Mouse (Mus musculus): ENCODE measurements around the gene Thrsp. TPM values are rescaled to one million over a fixed set of nuclear protein-coding genes. Genes with fewer than 3 reads are reported as not detected.

Thrsp gene
- total RNA-seq, 4 experiments from 2014 or later = 69.8 to 491 (median 335) TPM

DNA sequence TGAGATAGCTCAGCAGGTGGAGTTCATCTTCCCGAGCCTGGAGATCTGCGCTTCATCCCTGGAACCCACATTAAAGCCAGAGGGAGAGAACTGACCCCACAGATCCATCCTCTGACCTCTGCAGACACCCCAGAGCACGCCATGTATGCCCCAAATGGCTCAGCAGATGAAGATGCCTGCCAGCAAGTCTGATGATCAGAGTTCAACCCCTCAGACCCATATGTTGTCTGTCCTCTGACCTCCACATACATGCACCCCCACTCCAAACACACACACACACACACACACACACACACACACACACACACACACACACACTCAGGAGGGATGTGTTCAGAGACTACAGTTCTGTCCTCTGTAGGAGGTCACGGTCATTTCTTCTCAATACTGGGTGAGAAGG lies 1.1 kb downstream of the Thrsp start:
- DNase-seq = no peak

DNA sequence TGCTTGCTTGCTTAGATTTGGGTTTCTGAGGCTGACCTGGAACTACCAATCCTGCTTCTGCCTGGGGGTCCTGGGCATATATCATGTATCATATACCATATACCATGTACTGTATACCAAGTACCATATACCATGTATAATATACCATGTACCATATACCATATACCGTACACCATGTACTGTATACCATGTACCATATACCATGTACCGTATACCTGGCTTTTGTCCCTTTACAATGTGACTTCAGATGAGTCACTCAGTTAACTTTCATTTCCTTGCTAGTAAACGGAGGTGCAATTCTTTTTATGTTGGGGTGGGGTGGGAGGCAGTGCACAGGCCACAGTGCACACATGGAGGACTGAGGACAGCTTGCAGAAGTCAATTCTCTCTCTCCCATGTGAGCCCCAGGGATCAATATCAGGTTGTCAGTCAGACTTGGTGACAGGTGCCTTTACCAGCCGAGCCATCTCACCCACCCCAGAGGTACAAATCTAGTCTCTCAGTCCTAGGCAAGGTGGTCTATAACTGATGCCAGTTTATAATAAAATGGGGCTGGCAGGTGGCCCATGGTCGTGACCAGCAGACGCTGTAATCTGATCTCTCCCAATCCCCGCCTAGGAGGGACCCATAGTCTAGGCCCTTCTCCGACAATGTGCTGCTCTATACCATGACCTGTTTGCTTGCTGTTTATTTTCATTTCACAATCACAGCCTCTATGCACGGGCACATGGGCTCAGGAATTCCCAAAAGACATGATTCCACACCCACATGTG lies 2.4 kb downstream of the Thrsp start:
- DNase-seq = no peak

GRCm38 (mm10) chr7:97414426-97414825 lies 3.1 kb downstream of the Thrsp start:
- peak; percentile 57 for DNase-seq

DNA sequence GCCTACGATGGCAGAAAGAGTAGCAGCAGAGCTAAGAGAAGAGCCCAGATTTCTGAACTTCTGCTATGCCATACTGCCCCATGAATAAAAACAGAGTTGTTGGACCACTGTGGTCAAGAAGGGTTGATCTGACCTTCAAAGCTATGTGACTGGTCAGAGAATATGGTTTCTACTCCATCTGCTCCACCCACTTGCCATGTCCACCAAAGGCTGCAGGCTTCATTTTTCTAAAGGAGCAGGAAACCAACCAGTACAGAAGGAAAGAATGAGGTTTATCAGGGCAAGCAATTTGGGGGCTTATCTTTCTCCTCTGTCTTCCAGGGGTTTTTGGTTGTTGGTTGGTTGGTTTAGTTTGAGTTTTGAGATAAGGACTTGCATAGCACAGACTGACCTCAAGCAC lies 3.5 kb downstream of the Thrsp start:
- no peak for DNase-seq

DNA sequence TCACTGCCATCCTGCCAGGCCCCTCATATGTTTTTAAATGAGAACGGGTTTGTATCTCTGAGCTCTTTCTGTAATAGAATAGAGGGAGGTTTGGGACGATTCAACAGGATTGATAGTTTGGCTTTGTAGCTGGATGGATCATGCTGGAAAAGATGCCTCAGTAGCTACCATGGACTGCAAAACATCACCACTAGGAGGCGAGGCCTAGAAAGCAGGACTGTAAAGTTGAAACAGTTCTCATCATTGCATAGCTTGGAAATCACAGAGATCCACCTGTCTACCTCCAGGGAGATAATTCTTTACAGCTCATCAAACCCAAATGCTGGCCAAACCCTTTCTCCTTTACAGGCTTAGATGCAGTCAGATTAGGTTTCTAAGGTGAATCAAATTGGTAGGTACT lies 6.0 kb downstream of the Thrsp start:
- DNase-seq = no peak

DNA sequence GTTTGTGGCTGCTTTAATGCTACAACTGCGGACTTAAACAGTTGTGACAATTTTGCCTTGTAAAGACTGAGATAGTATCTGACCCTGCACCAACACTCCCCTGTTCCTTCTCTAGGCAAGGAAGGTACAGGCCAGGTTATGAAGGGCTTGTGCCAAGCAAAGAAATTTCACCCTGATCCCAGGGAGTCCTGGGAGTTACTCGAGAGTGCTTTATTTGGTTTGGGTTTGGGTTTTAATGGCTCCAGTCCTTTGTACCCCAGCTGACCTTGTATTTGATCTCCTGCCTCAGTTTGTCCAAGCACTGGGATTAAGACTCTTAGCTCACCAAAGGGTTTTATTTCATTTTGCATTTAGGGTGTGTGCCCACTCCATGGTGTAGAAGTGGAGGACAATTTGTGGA lies 6.4 kb downstream of the Thrsp start:
- DNase-seq = no peak

- DNase-seq = no peak
These were observed 10.4 kb downstream of the Thrsp start for GRCm38 (mm10) chr7:97407145-97407544.

DNA sequence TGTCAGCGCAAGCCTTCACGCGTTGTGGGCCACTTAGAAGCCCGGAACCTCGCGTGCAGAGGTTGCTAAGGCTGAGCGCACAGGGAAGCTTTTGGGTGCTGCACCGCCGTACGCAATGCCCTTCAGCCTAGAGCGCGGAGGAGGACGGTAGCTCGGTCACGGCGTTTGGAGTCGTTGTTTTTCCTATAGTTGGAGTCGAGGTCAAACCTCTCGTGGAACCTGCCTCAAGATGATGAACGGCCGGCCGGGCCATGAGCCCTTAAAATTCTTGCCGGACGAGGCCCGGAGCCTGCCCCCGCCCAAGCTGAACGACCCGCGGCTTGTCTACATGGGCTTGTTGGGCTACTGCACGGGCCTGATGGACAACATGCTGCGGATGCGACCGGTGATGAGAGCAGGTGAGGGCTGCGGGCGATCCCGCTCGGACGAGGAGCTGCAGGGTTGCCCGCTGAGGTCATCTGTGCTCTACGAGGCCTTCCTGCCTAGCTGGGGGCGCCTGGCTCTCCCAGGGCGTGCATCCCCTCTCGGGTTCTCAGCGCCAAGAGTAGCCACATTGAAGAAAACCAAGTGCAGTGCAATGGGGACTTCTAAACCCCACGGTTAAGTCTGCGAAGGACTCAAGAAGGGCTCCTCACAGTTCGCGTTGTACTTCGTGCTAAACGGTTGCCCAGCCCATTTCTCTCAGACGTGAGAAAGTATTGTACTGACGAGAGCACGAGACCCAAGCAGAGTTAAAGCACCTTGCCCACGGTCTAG lies 17.4 kb downstream of the Thrsp start, which contains the start of gene Ndufc2:
Ndufc2 (plus strand) TSS at position 44 of the 756 bp plus-strand sequence.
- peak; percentile 55 for DNase-seq

DNA sequence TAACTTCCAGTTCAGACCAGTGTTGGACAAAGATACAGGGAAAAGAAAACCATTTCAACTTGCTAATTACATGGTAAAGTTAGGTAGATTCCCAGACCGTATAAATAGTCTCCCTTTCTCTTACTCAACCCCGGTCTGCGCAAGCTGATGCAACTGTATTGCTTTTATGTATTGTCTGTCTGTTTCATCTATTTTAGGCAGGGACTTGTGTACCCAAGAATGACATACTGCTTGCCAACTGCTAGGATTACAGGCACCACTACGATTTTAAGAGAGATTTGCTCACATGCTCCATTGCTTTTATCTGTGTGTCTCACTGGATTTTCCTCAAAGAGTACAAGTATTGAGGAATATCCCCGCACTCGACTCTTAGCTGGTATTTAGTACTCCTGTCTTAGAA lies 18.6 kb downstream of the Thrsp start:
- no peak for DNase-seq

DNA sequence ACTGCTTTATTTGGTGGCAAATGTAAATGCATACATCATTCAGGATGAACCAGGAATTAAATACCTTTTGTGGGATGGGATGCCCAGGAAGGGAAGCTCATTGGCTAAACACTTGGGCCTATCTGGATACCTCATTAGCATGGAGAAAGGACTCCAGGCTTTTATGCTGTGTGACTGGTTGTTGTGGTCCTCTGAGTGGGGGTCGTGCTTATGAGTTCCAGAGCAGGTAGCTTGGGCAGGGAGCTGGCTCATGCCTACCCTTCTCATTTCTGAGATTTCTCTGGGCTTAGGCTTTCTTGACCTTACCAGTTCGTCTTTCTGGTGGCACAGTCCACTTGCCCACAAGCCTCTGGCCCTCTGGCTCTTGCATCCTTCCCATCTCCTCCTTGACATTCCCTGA lies 23.2 kb downstream of the Thrsp start:
- DNase-seq = no peak

DNA sequence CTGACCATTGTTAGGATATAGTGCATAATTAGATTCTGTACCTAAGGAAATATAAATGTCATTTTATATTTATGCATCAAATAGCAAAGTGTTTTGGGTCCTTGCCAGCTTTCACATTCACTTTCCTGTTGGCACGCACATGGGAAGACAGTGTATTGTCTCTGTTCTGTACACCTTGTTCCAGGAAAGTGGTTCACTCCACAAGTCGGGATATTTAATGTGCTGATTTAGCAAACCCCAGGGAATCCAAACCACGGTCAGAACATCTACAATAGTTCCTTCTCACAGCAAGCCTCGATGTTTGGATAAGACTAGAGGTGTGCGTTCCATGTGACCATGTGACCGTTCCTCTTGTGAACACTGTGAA lies 25.5 kb downstream of the Thrsp start:
- DNase-seq = no peak

- no peak for DNase-seq
These were observed 26.0 kb downstream of the Thrsp start for GRCm38 (mm10) chr7:97391293-97392078.

DNA sequence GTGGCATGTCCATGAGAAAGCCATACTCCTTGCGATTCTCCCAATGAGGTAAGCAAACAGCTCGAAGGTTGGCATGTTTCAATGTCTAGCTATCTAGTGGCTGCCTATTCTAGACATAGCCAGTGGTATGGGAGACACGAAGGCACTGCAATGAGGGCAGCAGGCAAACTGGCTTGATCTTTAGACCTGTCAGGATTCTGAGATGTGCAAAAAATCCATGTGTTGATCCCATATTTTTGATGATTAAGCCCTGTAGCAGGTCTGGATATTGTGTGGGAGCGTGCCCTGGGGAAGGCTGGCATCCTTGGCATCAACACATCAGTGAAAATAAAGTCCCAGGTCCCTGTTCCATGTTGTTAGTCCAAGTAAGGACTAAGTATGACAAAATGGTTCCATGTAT lies 29.0 kb downstream of the Thrsp start:
- no peak for DNase-seq

- no peak for DNase-seq
These were observed 29.9 kb downstream of the Thrsp start for GRCm38 (mm10) chr7:97387561-97388147.

DNA sequence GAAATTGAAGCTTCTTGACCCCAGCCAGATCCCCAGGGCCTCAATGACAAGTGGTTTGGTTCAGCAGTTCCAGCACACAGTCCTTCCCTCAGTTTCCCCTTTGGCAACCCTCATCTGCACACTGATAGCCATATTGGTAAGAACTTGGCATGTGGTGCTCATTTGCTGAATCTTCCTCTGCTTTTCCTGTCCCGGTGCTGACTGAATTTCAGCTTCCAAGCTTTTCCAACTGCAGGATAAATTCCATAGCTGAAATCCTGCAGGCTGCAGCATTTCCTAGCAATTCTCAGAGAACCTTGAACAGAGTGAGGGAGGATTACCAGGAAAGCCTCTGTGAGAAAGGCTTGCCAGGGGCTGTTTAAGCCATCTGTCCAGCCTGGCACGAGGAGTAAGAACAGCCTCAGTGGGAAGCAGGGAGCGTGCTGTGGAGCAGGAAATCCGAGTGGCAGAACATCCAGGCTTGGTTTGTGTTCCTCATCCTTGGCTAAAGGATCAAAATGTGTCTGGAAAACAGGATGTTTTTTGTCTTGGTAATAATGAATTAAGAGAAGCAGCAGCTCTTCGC lies 30.6 kb downstream of the Thrsp start:
- DNase-seq = no peak

- peak; percentile 36 for DNase-seq
These were observed 31.3 kb downstream of the Thrsp start for GRCm38 (mm10) chr7:97386106-97386805.

DNA sequence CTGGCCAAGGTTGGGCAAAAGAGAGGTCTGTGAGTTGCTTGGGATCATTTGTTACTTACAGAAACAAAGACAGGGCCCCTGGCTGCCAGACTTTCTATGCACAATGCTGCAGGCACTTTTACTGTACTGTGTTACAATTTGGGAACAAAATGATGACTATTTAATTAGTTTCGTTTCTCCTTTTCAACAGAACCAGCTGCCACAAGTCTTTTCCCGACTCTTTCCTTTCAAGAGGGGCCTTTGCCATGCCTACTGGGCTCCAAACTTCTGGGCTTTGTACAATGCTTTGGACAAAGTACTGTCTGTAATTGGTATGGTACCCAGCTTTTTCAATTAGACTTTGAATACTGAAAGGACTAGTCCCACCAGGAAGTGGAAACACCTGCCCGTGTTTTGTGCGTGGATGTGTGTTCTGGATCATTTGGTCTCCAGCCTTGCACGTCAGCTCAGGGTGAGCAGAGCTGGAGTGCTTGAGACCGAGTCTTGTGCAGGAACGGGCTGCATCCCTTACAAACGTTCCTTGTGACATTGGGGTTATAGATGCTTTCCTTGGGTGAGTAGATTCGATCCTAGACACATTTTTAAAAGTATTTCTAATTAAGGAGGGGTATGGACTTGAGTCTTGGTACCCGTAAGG lies 33.9 kb downstream of the Thrsp start:
- no peak for DNase-seq

DNA sequence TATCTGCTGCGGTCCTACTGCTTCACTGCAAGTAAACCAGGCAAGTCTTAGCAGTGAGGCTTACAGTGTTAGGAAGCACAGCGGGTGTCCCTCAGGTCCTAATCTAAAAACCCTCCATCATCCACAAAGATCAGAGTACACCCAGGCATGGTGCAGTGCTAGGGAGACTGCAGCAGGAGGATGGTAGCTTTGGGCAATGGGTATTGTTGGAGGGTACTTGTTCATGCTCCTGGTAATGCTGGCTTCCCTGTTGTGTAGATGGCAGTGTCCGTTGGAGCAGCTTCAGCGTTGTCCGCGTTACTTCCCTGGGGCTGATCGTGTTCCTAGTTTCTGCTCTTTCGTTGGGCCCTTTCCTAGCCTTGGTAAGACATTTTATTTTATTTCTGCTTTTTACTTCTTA lies 34.9 kb downstream of the Thrsp start:
- DNase-seq = no peak

GRCm38 (mm10) chr7:97380500-97381123 lies 36.9 kb downstream of the Thrsp start:
- DNase-seq = no peak

- DNase-seq = no peak
These were observed 38.2 kb downstream of the Thrsp start for GRCm38 (mm10) chr7:97379304-97379703.

DNA sequence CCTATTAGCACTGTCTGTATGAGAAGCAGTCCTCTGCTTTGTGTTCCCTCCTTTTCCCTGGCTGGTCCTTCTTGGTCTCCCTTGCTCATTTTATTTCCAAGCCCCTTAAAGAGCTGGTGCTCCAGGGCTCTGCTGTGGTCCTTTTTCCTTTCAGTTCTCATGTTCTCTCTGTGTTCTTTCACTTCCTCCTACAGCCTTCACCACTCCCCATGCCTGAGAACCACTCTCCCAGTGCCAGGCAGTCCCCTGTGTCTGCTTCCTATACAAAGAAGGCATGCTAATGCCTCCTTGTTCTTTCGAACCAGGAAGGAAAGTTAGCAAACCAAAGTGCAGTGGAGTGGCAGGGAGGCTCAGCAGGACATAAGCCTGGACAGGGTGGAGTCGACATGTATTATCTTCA lies 41.6 kb downstream of the Thrsp start:
- DNase-seq = no peak

All from adrenal gland, adult 8-10 months (tissue).